11 mouse cellular contexts compared by ENCODE assay signal in genomic region chr16:33173151-33173550, GRCm38 (mm10).
"Had no signal": no experiment of that assay in that cellular context is flagged by ENCODE, and none has a peak within 500 bp of the region (broad histone marks: within the 10 kb centered on the region; RNA-seq: fewer than 3 reads in every experiment).

No protein-coding gene starts in this region.

- H3K9me3 ChIP-seq: kidney, embryonic 15.5 days; limb, embryonic 15.5 days; liver, embryonic 13.5 days had no signal

- H3K4me1 ChIP-seq: kidney, embryonic 15.5 days; liver, embryonic 13.5 days had no signal

- H3K27ac ChIP-seq: kidney, embryonic 15.5 days; left cerebral cortex, adult 2 months; limb, embryonic 15.5 days; liver, embryonic 13.5 days had no signal

- H3K4me3 ChIP-seq: kidney, embryonic 15.5 days; left cerebral cortex, adult 2 months; limb, embryonic 15.5 days; liver, embryonic 13.5 days; myocyte had no signal

- H3K4me2 ChIP-seq: kidney, embryonic 15.5 days; limb, embryonic 15.5 days; liver, embryonic 13.5 days had no signal

- DNase-seq: kidney, adult 18-20 months; kidney, postnatal 14 days; liver, embryonic 13.5 days; lung, adult 18-20 months; right cerebral cortex, adult 18-20 months; right cerebral cortex, postnatal 25 days; thymus, postnatal 36 days had no signal

- H3K9ac ChIP-seq: kidney, embryonic 15.5 days; limb, embryonic 15.5 days; liver, embryonic 13.5 days had no signal

- H3K36me3 ChIP-seq: kidney, embryonic 15.5 days; limb, embryonic 15.5 days; liver, embryonic 13.5 days had no signal

- H3K27me3 ChIP-seq: kidney, embryonic 15.5 days; limb, embryonic 15.5 days; liver, embryonic 13.5 days had no signal
